Mouse (Mus musculus): ENCODE measurements around the gene Ibtk.

- TF ChIP-seq CTCF (IDR thresholded peaks at IDR 0.05; ENCODE audit: borderline replicate concordance, insufficient read depth, low read depth, low read length) (no peak), POLR2A (IDR thresholded peaks at IDR 0.05; ENCODE audit: borderline replicate concordance, insufficient read depth, low read length) (0 out of 2 replicates have a peak, but pooled peaks have one; percentile 12)
Observed at GRCm38 (mm10) chr9:85748204-85749141, 661 bp downstream of the Ibtk start.

Data from cerebellum, adult 2 months (tissue).